7 mouse cellular contexts compared by ENCODE assay signal in genomic region chr17:78163278-78163677, GRCm38 (mm10). TPM values are rescaled to one million over a fixed set of nuclear protein-coding genes. Genes with fewer than 3 reads are reported as not detected.
DNase-seq lines count a peak whose midpoint lies in the region; ATAC-seq and TF ChIP-seq lines count a peak whose summit lies in the region.

No protein-coding gene starts in this region.

- TF ChIP-seq EP300 in ES-Bruce4 (IDR thresholded peaks at IDR 0.05; ENCODE audit: insufficient read depth, low read depth, low read length), result no peak
- TF ChIP-seq EP300 in liver, postnatal 0 days (IDR thresholded peaks at IDR 0.05; ENCODE audit: low read depth), result no peak

- no peak overlapping the region for H3K4me3 ChIP-seq in ES-Bruce4 (ENCODE audit: low read depth, low read length)
- H3K4me3 ChIP-seq in liver, postnatal 0 days (ENCODE audit: low read depth, low read length), result no peak overlapping the region

- no peaks in the 10 kb centered on the region for H3K36me3 ChIP-seq in ES-Bruce4 (ENCODE audit: control insufficient read depth, insufficient read depth, low read length, poor library complexity, severe bottlenecking)
- no peaks in the 10 kb centered on the region for H3K36me3 ChIP-seq in liver, postnatal 0 days (replicated peaks; ENCODE audit: insufficient read depth, low read length)

- WGBS in liver, postnatal 0 days (ENCODE audit: insufficient replicate concordance), result 21% methylated on average over 5 of the region's 5 CpGs

- H3K27ac ChIP-seq in ES-Bruce4 (ENCODE audit: insufficient read depth, low read length), result no peak overlapping the region
- H3K27ac ChIP-seq in liver, postnatal 0 days (ENCODE audit: low read depth), result no peak overlapping the region

- no peaks in the 10 kb centered on the region for H3K9me3 ChIP-seq in ES-Bruce4 (replicated peaks; ENCODE audit: control insufficient read depth, insufficient read depth, low read length, poor library complexity, severe bottlenecking)
- no peaks in the 10 kb centered on the region for H3K9me3 ChIP-seq in liver, postnatal 0 days (ENCODE audit: low read length)

- no peak for TF ChIP-seq POLR2A in ES-Bruce4 (IDR thresholded peaks at IDR 0.05; ENCODE audit: insufficient read depth, low read length)

- H3K27me3 ChIP-seq in ES-Bruce4 (ENCODE audit: control insufficient read depth, insufficient read depth, low read length, poor library complexity, severe bottlenecking), result no peaks in the 10 kb centered on the region
- H3K27me3 ChIP-seq in liver, postnatal 0 days (ENCODE audit: insufficient read depth, low read length), result no peaks in the 10 kb centered on the region

- no peaks in the 10 kb centered on the region for H3K4me1 ChIP-seq in ES-Bruce4 (ENCODE audit: control insufficient read depth, insufficient read depth, low read length)
- no peaks in the 10 kb centered on the region for H3K4me1 ChIP-seq in liver, postnatal 0 days (ENCODE audit: insufficient read depth)

- peak; percentile 18 for TF ChIP-seq CTCF in ES-Bruce4 (IDR thresholded peaks at IDR 0.05; ENCODE audit: low read depth, low read length)
- TF ChIP-seq CTCF in liver, postnatal 0 days (IDR thresholded peaks at IDR 0.05; ENCODE audit: low read depth), result peak; percentile 79

- no peak overlapping the region for H3K9ac ChIP-seq in ES-Bruce4 (ENCODE audit: low read depth, poor library complexity, severe bottlenecking)
- H3K9ac ChIP-seq in liver, postnatal 0 days (replicated peaks), result no peak overlapping the region

- no peak for ATAC-seq in liver, postnatal 0 days

- peak; percentile 47 for DNase-seq in T-cell, adult 2 months (ENCODE audit: low spot score)
- DNase-seq in cerebellum, postnatal 14 days, result peak; percentile 81 to 83
- peak; percentile 12 for DNase-seq in gastrocnemius, postnatal 14 days
- DNase-seq in kidney, postnatal 4 days, result peak; percentile 64 to 71
- peak; percentile 33 for DNase-seq in liver, postnatal 0 days
- peak; percentile 44 for DNase-seq in retina, postnatal 7 days (ENCODE audit: low read depth, low spot score)

- intact Hi-C loops in gastrocnemius, postnatal 14 days (cut with DNase I; ENCODE audit: low total_unique reads), result no loop called here

- H3K4me2 ChIP-seq in liver, postnatal 0 days (ENCODE audit: low read depth, low read length), result no peak overlapping the region

RNA-seq across cellular contexts. Expression of gene Crim1, which starts 36.8 kb away (rescaled TPM):
- polyA plus RNA-seq in ES-Bruce4 (2011; ENCODE audit: insufficient read depth, insufficient read length, low read depth, missing spikeins), result 13.7 and 14.2 TPM in 2 replicates
- total RNA-seq in gastrocnemius, postnatal 14 days (2021), result 10 to 100 TPM; 19.3 to 20.1 TPM
- 0.86 and 0.92 TPM in 2 replicates for polyA plus RNA-seq in liver, postnatal 0 days (2015; fragmentation: Nextera tagmentation; extraction: Ambion mirVana)

Comparison
In these comparisons a context has a peak if more than half of its experiments do, and no peak if none do; other contexts are left out.
1. DNase-seq: peak in every context shown above with its lines; median percentile 82 in cerebellum, postnatal 14 days; 68 in kidney, postnatal 4 days; 47 in T-cell, adult 2 months; 44 in retina, postnatal 7 days; 33 in liver, postnatal 0 days; 12 in gastrocnemius, postnatal 14 days.